Mouse (Mus musculus): Measurements from ENCODE around the gene Cdk15. TPM values are rescaled to one million over a fixed set of nuclear protein-coding genes. Genes with fewer than 3 reads are reported as not detected.

Cdk15 gene
- total RNA-seq, 2 experiments from 2014 or later: not detected

DNA sequence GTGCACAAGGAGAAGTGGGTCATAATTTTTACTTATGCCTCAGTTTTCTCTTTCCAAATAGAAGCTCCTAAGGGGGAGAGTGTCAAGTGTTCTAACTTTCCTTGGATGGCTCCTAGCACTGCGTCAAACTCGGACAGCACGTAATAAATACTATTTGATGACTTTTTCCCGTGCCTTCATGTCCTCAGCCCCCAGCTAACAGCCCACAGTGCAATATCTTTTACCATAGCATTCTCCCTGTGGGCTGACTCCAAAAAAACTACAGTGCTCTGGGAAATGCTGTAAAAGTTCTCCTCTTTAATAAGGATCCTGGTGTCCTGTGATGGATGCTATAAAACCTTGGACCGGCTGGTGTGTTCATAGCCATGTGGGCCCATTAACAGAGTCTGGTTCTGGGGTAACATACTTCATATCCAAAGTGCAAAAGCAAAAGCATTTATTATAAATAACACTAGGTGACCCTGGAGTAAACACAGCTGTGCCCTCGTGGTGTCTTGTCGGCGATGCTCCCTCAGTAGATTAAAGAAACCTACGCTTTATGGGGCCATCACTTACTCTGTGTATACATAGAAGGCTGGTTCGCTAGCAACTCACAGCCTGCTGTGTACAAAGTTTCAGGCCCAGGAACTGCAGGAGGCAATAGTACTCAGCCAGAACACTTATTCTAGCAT is 112.1 kb downstream of the Cdk15 start:
- no peak for ATAC-seq (replicated peaks; ENCODE audit: poor library complexity)

DNA sequence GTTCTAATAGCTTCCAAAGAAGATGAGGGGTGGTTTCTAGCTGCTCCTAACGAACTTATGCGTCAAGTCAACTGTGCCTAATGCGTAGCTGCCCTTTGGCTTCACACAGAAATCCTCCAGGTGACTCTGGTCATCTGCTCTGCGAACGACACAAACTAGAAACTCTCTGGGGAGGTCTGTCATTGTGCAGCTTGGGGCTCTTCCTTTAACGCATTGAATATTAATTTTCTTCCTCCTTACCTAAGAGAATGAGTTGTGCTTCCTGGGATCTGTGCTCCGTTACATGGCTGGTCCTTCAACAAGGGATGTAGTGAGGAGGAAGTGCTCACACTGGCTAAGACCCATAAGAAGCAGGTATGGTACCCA is 112.6 kb downstream of the Cdk15 start:
- no peak for ATAC-seq (replicated peaks; ENCODE audit: poor library complexity)

GRCm38 (mm10) chr1:59370355-59370950 is 113.7 kb downstream of the Cdk15 start:
- ATAC-seq (replicated peaks; ENCODE audit: poor library complexity): peak; percentile 41

GRCm38 (mm10) chr1:59376021-59376548 is 119.4 kb downstream of the Cdk15 start:
- no peak for ATAC-seq (replicated peaks; ENCODE audit: poor library complexity)

DNA sequence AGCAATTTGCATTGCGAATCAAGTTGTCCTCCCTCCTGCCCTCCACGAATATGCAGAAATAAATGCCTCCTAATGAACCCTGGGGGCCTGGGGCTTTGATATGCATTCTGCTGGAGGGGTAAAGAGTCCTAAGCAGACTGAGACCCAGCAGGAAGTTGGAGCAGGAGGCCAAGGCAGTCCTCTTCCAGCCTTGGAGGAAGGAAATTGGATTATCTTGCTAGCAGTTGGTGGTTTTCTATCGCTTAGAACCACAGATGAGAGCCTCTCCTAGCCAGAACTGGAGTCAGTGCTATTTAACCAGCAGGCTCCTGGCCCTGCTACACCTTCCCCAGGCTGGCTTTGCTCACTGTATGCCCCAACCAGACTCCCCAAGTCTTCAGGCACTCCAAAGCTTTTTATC is 119.9 kb downstream of the Cdk15 start:
- peak; percentile 47; the same call in 1 of the 2 replicates for ATAC-seq (replicated peaks; ENCODE audit: poor library complexity)

- peak; percentile 83 for ATAC-seq (replicated peaks; ENCODE audit: poor library complexity)
Observed at GRCm38 (mm10) chr1:59377312-59377711, 120.6 kb downstream of the Cdk15 start.

- ATAC-seq (replicated peaks; ENCODE audit: poor library complexity): no peak
Observed at GRCm38 (mm10) chr1:59380926-59381325, 124.2 kb downstream of the Cdk15 start.

GRCm38 (mm10) chr1:59381483-59381882 is 124.8 kb downstream of the Cdk15 start:
- ATAC-seq (replicated peaks; ENCODE audit: poor library complexity): peak; percentile 23; the same call in 1 of the 2 replicates

DNA sequence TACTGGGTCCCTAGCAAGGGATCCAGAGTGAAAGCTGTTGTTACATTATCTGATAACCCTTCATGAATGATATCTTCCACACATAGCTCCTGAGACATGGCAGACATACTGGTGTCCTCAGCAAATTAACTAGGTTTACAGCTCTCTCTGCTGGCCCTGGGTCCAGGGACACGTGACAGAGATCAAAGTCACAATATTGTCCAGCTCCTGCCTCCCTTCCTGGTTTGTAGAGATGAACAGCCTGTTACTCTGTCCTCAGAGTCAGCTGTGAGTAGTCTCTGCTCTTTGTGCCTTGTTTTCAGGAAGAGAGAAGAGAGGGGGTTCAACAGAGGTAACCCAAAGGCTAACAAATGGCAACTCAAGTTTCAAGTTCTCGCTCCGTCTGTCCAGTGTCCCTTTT is 125.8 kb downstream of the Cdk15 start:
- no peak for ATAC-seq (replicated peaks; ENCODE audit: poor library complexity)

- peak; percentile 54 for ATAC-seq (replicated peaks; ENCODE audit: poor library complexity)
Observed at GRCm38 (mm10) chr1:59383049-59383610, 126.4 kb downstream of the Cdk15 start.

DNA sequence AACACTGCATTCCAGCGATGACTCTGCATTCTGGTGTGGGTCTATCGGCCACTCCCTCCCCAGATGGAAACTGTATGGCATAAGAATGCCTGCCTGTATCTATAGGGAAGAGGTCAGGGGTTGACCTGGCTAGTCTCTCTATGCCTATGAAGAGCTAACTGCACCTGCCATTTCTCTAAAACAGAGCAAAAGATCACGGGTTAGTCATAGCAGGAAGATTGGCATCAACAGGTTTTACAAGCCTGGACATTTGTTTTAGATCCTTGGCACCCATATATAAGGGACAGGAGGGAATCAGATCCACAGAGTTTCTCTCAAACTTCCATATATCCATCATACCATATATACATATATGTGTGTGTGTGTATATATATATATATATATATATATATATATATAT is 127.7 kb downstream of the Cdk15 start:
- ATAC-seq (replicated peaks; ENCODE audit: poor library complexity): no peak

- no peak for ATAC-seq (replicated peaks; ENCODE audit: poor library complexity)
Observed at GRCm38 (mm10) chr1:59385641-59386040, 128.9 kb downstream of the Cdk15 start.

DNA sequence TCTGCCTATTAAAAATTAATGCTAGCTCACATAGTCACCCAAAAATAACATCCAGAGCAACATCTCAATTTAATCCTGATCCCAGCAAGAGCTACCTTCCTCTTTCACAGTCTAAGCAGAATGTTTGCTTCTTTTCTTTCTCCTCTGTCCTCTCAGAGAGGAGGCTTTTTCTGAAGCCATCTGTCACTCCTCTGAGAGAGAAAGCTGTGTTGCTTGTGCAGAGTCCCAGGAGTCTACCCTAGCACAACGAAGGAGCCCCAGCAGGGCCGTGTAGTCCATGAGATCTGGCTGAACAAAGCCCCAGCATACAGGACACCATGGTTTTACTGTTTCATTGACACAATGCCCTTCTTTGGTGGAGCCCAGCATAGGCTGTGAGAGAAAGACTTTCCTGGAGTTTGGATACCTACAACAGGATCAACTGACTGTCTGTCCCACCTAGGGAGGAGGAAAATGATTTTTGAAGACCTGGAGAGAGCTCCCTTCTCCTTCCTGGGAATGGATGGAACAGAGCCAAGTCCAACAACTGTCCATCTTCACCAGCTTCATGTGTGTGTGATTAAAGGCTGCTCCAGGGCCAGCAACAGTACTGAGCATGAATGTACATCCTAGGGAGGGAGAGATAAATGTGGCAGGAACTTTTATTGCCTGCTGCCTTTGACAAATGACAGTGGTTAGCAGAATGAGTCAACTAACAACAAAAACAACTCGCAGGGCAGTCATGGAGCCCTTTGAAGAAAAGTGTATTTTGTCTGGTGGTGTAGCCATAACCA is 131.0 kb downstream of the Cdk15 start:
- ATAC-seq (replicated peaks; ENCODE audit: poor library complexity): no peak

GRCm38 (mm10) chr1:59389181-59389580 is 132.5 kb downstream of the Cdk15 start:
- ATAC-seq (replicated peaks; ENCODE audit: poor library complexity): no peak

- ATAC-seq (replicated peaks; ENCODE audit: poor library complexity): peak; percentile 34; the same call in 1 of the 2 replicates
Observed at GRCm38 (mm10) chr1:59391736-59392135, 135.0 kb downstream of the Cdk15 start.

DNA sequence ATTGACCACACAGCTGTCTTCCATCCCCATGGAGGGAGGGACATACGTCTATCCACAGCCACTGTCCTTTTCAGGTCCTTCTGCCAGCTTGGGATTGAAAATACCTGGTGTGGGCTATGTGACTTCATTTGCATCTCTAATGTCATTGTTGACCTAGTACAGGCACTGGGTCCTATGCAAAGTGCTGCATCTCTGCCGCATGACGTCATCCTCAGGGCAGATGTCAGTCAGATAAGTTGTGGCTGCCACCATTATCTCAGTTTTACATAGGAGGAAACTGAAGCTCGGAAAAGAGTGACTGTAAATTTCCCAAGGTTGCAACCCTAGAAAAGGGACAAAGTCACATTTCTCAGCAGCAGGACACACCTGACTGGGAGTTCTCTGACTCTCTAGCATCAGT is 137.4 kb downstream of the Cdk15 start:
- peak; percentile 37; the same call in 1 of the 2 replicates for ATAC-seq (replicated peaks; ENCODE audit: poor library complexity)

GRCm38 (mm10) chr1:59394616-59395015 is 137.9 kb downstream of the Cdk15 start:
- ATAC-seq (replicated peaks; ENCODE audit: poor library complexity): no peak

GRCm38 (mm10) chr1:59395992-59396391 is 139.3 kb downstream of the Cdk15 start:
- no peak for ATAC-seq (replicated peaks; ENCODE audit: poor library complexity)

GRCm38 (mm10) chr1:59399554-59400325 is 143.0 kb downstream of the Cdk15 start:
- peak; percentile 71 for ATAC-seq (replicated peaks; ENCODE audit: poor library complexity)

- ATAC-seq (replicated peaks; ENCODE audit: poor library complexity): peak; percentile 61
Observed at GRCm38 (mm10) chr1:59401253-59401652, 144.5 kb downstream of the Cdk15 start.

Measured in megakaryocyte progenitor cell, adult 5-6 weeks (primary cell).